Comparison of ENCODE assay signal across 26 mouse cellular contexts in the genomic region with DNA sequence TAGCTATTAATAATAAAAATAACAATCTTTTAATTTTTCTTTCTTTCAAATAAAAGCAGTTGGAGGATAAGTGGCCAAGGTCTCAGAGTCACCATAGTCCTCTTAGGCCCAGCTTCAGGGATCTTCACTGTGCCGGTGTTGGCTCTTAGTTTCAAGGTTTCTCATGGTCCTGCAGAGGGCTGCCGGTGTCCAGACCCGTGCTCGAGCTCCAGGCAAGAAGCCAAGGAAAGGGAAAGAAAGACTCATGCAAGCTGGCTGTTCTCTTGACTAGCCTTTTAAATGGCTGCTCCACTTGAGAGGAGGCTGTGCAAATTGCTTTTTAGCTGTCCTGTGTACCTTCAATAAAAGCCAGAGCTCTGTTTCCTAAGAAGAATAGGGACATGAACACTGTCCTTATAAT. TPM values are rescaled to one million over a fixed set of nuclear protein-coding genes. Genes with fewer than 3 reads are reported as not detected.
DNase-seq lines count a peak whose midpoint lies in the region.
"Had no signal": no experiment of that assay in that cellular context is flagged by ENCODE, and none has a peak within 500 bp of the region (broad histone marks: within the 10 kb centered on the region; RNA-seq: fewer than 3 reads in every experiment).

No protein-coding gene starts in this region.

- H3K36me3 ChIP-seq in heart, embryonic 10.5 days: no peaks in the 10 kb centered on the region
- H3K36me3 ChIP-seq: forebrain, embryonic 10.5 days; G1E; hindbrain, embryonic 15.5 days; kidney, embryonic 15.5 days; limb, embryonic 10.5 days; liver, embryonic 15.5 days; midbrain, embryonic 10.5 days; neural tube, embryonic 13.5 days had no signal

- no peaks in the 10 kb centered on the region for H3K9me3 ChIP-seq in heart, embryonic 10.5 days
- H3K9me3 ChIP-seq: forebrain, embryonic 10.5 days; G1E; hindbrain, embryonic 15.5 days; kidney, embryonic 15.5 days; limb, embryonic 10.5 days; liver, embryonic 15.5 days; midbrain, embryonic 10.5 days; neural tube, embryonic 13.5 days had no signal

- no peaks in the 10 kb centered on the region for H3K4me1 ChIP-seq in heart, embryonic 10.5 days
- H3K4me1 ChIP-seq: forebrain, embryonic 10.5 days; hindbrain, embryonic 15.5 days; kidney, embryonic 15.5 days; limb, embryonic 10.5 days; liver, embryonic 15.5 days; midbrain, embryonic 10.5 days; neural tube, embryonic 13.5 days had no signal

- DNase-seq in heart, adult 18-20 months: peak; percentile 7 to 21
- DNase-seq in heart, embryonic 10.5 days (ENCODE audit: low spot score): no peak
- DNase-seq in kidney, postnatal 10 days: peak; percentile 7
- DNase-seq in kidney, adult 18-20 months: no peak
- peak; percentile 77 for DNase-seq in adrenal gland, adult 2 months
- DNase-seq in adrenal gland, postnatal 36 days: peak; percentile 66 to 76
- DNase-seq in embryo, embryonic 10.5 days (ENCODE audit: low spot score): no peak
- DNase-seq: B cell, adult 2 months; cerebellum, adult 9-10 months; forebrain, postnatal 0 days; gastrocnemius, postnatal 25 days; layer of hippocampus, adult 9-11 months; liver; thymus, postnatal 25 days had no signal

- H3K4me3 ChIP-seq in heart, embryonic 10.5 days: no peak overlapping the region
- H3K4me3 ChIP-seq: forebrain, embryonic 10.5 days; heart, adult 2 months; hindbrain, embryonic 15.5 days; kidney, embryonic 15.5 days; limb, embryonic 10.5 days; liver, embryonic 15.5 days; midbrain, embryonic 10.5 days; myocyte; neural tube, embryonic 13.5 days had no signal

- no peaks in the 10 kb centered on the region for H3K27me3 ChIP-seq in heart, embryonic 10.5 days (ENCODE audit: insufficient read depth, poor library complexity, severe bottlenecking)
- H3K27me3 ChIP-seq: CH12.LX; hindbrain, embryonic 15.5 days; kidney, embryonic 15.5 days; liver, embryonic 15.5 days; neural tube, embryonic 13.5 days had no signal

- 77% methylated on average over 4 of the region's 4 CpGs for WGBS in heart, embryonic 10.5 days

- H3K27ac ChIP-seq in heart, embryonic 10.5 days: no peak overlapping the region
- H3K27ac ChIP-seq: forebrain, embryonic 10.5 days; heart, adult 2 months; hindbrain, embryonic 15.5 days; kidney, embryonic 15.5 days; limb, embryonic 10.5 days; liver, embryonic 15.5 days; macrophage; midbrain, embryonic 10.5 days; neural tube, embryonic 13.5 days had no signal

RNA-seq across cellular contexts. Expression of a gene that starts 21.8 kb away (rescaled TPM):
- total RNA-seq in heart, adult 18-20 months (2021): 10 to 100 TPM; 13.1 to 14.8 TPM
- polyA plus RNA-seq in heart, embryonic 10.5 days (2016; fragmentation: Nextera tagmentation; extraction: Ambion mirVana): 53.7 and 55.1 TPM in 2 replicates
- total RNA-seq in adrenal gland, adult 2 months (2021): 10 to 100 TPM; 33.3 to 45.6 TPM
- 34.1 and 41.4 TPM in 2 replicates for polyA plus RNA-seq in adrenal gland, adult 2 months (2012; rRNA removed)
- total RNA-seq in adrenal gland, postnatal 36 days (2021): 10 to 100 TPM; 39.5 to 43.8 TPM

RNA-seq across cellular contexts. Expression of a gene that starts 59.5 kb away (rescaled TPM):
- 10 to 100 TPM; 18.1 to 18.6 TPM for total RNA-seq in heart, adult 18-20 months (2021)
- 19.4 and 25.0 TPM in 2 replicates for polyA plus RNA-seq in heart, embryonic 10.5 days (2016; fragmentation: Nextera tagmentation; extraction: Ambion mirVana)
- total RNA-seq in adrenal gland, adult 2 months (2021): 10 to 100 TPM; 35.0 to 48.0 TPM
- polyA plus RNA-seq in adrenal gland, adult 2 months (2012; rRNA removed): 9.3 and 12.2 TPM in 2 replicates
- total RNA-seq in adrenal gland, postnatal 36 days (2021): 10 to 100 TPM; 39.0 to 48.7 TPM

Comparison
In these comparisons a context has a peak if more than half of its experiments do, and no peak if none do; other contexts are left out.
1. DNase-seq: peak in heart, adult 18-20 months (2 of 2), kidney, postnatal 10 days (single experiment), adrenal gland, adult 2 months (single experiment) and adrenal gland, postnatal 36 days (2 of 2); none in heart, embryonic 10.5 days (single experiment), kidney, adult 18-20 months (single experiment) and embryo, embryonic 10.5 days (single experiment).